Mouse (Mus musculus): ENCODE measurements around the gene Vps29. TPM values are rescaled to one million over a fixed set of nuclear protein-coding genes. Genes with fewer than 3 reads are reported as not detected.
A peak's percentile ranks its signal among the peaks of the same experiment; 100 is the strongest.

The Vps29 gene
- polyA plus RNA-seq, 3 experiments from 2014 or later, result 206 to 295 (median 210) TPM

DNA sequence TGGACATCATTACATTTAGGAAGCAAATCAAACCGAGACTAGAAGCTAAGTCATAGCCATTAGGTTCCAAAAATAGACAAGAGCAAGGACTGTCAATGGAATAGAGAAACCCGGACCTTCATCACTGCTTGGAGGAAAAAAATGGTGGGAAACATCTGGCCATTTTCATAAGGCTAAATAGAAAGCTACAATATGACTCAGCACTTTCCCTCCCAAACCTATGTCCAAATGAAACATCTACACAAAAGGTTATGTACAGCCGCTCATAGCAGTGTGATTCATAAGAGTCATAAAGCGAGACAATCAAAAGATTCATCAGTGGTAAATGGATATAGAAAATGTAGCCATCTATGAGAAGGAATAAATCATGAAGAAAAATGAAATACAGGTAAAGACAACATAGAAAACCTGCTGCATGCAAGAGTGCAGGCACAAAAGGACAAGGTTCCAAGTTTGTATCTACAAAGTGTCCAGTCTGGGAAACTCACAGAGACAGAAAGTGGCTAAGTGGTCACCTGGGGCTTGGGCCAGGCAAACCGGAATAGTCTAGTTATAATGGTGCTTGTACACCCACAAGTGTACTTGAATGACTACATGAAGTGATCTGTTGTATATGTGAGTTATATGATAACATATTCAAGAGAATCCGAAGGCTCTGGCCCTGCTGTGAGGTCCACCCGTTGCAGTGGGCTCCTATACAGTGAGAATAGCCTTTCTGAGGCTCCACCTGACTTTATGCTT, 17.4 kb upstream of the Vps29 start:
- ATAC-seq, result no peak

DNA sequence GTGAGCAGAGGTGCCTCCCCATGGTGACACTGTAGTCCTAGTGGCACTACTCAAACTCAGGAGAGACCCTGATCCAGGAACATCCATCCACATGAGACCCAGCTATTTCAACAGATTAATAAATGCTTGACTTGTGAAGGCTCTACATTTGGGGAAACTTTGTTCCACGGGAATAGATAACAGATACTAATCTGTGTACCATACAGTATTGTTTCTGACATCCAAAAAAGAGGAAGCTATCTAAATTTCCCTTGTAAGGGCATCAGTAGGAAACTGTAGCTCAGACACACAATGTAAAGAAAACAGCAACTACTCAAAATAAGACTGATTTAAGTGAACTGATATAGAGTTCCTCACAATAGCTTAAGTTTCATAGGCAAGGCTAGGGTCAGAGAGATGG, 11.3 kb upstream of the Vps29 start:
- no peak for ATAC-seq

DNA sequence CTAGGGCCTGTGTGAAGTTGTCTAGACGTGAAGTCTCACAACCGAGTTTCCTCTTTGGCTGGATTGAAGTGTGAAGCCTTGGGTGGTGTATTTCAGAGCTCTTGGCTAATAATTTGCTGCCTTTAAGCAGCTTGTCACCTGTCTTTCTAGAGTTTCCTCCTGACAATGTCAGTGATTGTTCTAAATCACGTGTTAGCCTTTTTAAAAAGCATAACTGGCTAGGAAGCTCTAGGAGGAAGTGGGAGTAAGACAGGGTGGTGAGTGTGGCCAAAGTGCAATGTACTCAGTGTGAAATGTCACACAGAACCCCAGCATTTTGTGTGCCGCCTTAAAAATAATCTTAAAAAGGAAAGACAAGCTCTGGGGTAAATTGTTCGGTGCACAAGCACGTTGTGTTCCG, 10.4 kb upstream of the Vps29 start:
- no peak for ATAC-seq

DNA sequence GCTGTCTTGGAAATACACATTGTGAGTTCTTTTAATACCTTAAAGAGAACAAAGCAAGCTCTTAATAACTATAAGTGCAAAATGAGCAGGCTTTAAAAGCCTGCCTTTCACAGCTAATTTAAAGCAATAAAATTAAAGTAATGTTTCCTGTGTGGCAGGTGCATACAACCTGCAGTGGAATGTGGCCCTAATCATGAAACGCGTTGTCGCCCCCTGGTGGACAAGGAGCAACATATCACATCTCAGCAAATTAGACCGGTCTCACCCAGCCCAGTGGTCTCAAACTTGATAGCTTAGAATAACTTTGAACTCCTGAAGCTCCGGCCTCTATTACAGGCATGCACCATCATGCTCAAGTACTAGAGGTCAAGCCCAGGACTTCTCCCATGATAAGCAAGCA, 9.9 kb upstream of the Vps29 start:
- peak; percentile 50 for ATAC-seq

DNA sequence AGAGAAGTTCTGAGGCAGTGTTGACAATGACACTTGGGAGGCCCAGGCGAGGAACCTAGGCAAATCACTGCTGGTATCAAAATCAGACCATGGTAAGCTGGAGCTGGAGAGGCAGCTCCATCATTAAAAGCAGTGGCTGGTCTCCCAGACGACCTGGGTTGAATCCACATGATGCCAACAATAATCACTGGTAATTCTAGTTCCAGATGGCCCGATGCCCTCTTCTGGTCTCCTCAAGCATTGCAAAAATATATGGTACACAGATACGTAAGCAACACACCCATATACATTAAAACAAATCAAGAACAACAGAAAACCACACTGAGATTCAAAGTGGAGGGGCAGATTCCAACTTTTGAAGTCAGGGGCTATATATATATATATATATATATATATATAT, 8.4 kb upstream of the Vps29 start:
- no peak for ATAC-seq

DNA sequence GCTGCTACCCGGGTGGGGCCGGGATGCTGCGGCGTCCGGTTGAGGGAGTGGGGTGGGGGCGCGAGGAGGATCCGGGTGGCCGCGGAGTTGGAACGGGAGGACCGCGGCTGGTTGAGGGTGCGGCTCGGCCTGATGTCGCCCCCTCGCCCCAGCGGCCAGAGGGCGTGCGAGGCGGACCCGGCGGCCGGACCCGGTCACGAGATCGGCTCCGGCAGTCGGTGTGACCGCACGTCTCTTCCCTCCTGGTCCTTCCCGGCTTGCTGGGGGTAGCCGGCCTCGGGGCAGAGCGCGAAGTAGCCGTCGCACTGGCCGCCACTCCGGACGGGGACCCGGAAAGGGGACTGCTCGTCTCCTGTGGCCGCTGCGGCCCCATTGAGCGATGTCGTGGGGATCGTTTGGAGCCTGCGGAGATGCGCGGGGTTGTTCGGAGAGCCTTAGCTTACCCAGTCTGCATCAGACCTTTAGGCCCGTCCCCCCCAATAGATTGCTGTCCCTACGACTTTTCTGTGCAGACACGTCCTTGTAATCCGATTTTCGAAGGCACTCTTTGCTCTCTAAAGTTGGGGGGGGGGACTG, 411 bp downstream of the Vps29 start:
- ATAC-seq, result no peak

DNA sequence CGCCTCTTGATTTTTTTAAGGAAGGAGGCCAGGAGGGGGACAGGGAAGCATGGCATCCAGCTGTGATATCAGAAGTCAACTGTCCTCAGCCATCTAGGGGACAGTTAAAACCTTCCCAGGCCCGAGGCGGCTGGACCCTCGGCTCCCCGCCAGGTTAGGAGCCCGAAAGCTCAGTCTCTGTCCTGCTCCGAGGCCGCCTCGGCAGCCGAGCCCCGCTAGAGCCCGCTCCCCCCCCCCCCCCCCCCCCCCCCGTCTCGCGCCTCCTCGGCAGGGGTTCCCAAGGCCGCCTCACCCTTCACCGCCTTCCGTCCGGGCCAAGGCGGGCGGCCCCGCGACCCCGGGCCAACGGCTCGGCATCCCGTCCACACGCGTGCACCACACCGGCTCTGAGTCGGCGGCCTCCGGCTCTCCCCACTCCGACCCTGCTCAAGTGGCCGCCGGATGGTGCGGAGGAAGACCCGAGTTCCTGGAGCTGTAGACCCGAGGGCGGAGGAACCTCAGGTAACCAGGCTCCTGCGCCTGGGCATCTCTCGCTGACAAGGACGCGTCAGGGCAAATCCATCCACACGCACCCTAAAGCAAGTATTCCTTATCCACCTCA, 17.5 kb downstream of the Vps29 start, which contains the start of gene Gpn3:
Gene Gpn3 (plus strand): TSS at position 286 of the 601 bp plus-strand sequence.
- peak; percentile 44 for ATAC-seq

DNA sequence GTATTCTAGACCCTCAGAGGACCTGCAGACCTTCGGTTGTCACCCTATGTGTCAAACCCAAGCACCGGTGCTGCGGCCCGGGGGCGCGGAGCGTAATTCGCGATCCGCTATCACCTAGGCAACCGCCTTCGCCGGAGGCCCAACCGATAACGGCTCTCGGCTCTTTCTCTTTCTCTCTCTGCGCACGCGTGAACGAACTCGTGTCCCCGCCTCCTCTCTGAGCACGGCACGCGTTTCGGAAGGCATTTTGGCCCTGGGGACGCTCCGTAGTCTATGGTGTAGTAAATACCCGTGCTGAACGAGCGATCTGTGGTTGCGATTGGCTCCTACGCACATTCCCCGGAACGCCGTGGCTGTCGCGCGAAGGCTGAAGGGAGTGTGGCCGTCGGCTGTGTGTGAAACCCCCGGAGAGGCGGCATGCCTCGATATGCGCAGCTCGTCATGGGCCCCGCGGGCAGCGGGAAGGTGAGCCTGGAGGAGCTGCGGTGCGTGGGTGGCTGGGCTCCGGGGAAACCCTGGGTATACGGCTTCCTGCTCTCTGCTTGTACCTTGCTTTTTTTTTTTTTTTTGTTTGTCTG, 18.1 kb downstream of the Vps29 start, which contains the start of gene Fam216a:
Gene Fam216a (minus strand): TSS at position 173 of the 578 bp plus-strand sequence.
- peak; percentile 85 for ATAC-seq

DNA sequence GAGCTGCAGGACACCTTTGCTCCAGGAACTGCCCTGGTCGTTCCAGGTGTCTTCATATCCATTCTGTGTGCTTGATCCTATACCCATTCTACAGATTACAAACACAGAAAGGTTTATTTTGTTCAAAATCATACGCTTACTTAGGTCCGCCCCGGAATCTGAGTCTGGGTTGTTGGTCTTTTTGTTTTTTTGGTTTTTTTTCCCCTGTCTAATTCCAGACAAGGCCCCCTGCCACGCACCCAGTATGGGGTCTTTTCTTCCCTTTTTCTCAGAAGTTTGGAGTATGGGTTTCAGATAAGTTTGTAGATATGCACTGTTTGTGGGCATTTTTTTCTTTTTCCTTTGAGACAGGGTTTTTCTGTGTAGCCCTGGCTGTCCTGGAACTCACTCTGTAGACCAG, 18.7 kb downstream of the Vps29 start:
- ATAC-seq, result no peak

DNA sequence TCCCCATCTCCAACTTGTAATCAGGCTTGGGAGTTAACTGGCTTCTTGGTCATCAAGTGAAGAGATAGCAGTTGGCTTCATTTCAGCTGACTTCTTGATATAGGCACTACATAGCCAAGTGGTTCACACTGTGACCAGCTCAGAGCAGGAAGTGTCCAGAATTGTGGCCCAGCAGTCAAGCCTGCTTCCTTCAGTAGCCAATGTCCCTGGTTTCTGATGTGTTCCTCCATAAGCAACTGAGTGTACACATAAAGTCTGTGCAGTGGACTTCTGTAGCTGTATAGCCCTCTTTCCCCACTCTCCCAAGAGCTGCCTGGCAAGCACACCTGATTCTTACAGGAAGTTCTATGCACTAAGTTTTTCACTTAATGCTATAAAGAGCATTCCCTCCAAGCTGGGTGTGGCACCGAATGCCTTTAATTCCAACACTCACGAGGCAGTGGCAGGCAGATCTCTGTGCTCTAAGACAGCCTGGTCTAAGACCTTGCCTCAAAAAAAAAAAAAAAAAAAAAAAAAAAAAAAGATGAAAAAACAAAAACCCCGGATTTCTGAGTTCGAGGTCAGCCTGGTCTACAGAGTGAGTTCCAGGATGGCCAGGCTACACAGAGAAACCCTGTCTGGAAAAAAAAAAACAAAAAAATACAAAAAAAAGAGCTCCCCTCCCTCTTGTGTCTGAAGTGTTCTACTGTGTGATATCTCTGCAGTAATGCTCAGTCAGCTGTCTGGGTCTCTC, 23.1 kb downstream of the Vps29 start:
- ATAC-seq, result no peak

DNA sequence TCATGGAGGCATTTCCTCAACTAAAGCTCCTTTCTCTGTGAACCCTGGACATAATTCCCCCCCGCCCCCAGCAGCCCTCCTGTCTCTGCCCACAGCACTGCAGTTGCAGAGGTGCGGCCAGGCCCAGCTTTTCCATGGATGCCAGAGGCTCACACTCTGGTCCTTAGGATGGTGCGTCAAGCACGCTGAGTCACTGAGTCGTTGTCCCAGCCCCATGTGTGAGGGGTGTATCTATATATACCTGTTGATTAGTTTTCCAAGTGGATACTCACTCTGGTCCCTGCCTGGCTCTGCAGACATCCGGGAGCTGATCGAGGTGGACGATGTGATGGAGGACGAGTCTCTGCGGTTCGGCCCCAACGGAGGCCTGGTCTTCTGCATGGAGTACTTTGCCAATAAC, 24.0 kb downstream of the Vps29 start:
- no peak for ATAC-seq

DNA sequence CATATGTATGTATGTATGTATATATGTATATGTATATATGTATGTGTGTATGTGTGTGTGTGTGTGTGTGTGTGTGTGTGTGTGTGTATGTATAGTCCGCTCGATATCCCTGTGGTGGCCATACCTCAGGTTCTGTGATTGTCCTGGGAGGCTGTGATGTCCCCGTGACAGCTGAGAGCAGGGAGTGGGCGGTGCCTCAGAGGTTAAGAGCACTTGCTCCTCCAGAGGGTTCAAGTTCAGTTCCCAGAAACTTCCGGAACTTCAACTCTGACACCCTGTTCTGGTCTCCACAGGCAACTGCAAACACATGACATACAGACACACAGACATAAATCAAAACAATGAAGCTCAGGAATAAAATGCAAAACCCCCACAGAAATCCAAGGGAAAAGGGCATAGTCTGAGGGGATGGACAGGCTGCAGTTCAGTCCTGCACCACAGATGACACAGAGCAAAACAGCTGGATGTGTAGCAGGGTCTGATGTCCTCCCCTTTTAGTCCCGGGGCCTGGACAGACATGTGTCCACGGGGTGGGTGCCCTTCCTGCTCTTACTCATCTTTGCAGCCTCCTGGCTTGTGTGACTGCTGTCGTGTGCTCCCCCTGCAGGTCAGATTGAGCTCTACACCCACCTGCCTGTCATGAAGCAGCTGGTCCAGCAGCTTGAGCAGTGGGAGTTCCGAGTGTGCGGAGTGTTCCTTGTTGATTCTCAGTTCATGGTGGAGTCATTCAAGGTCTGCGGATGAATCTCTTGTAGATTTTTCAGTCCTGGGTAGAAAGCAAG, 25.4 kb downstream of the Vps29 start:
- peak; percentile 73 for ATAC-seq

DNA sequence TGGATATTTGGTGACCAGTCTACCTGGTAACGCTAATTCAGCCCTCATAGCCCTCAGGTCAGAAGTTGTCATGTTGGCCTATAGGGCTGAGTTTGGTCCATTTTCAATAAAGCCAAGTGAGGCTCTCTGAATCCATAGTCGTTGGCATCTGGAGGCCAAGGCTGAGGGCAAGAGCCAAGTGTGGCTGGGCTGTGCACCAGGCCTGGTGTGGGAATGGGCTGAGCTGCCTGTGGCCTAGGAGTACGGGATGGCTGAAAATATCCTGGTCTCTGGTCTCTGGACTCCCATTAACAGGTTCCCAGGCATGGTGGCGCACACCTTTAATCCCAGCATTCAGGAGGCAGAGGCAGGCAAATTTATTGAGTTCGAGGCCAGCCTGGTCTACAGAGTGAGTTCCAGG, 35.8 kb downstream of the Vps29 start:
- no peak for ATAC-seq

DNA sequence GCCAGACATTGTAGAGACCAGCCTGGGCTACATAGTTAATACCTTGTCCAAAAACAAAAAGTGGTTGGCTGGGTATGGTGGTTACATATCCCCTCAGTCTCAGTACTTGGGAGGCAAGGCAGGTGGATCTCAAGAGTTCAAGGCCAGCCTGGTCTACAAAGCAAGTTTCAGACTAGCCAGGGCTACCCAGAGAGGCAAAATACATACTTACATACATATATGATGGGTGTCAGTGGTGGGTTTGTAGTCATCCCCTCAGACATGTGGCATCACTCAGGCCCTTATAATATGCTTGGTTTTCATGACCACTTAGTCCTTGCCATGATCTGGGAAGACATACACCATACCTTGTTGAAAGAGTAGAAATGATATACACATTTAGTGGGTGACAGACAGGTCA, 36.5 kb downstream of the Vps29 start:
- ATAC-seq, result no peak

DNA sequence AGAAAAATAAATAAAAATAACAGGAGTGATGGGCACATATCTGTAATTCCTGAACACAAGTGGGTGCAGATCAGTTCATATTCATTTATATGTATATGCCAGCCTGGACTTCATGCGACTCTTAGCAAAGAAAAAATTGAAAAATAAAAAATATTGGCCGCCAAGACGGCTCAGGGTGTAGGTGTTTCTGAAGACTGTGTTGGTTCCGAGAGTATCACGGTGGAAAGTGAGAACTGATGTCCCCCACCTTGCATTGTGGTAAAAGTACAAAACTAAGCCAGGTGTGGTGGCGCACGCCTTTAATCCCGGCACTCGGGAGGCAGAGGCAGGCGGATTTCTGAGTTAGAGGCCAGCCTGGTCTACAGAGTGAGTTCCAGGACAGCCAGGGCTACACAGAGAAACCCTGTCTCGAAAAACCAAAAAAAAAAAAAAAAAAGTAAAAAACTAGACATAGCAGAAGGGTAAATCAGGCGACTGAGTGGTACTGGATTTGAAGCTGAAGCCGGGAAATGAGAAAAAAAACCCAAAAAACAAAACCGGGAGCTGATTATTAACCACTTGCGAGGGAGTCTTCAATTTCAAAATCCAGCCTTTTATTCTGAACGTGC, 37.1 kb downstream of the Vps29 start:
- no peak for ATAC-seq

DNA sequence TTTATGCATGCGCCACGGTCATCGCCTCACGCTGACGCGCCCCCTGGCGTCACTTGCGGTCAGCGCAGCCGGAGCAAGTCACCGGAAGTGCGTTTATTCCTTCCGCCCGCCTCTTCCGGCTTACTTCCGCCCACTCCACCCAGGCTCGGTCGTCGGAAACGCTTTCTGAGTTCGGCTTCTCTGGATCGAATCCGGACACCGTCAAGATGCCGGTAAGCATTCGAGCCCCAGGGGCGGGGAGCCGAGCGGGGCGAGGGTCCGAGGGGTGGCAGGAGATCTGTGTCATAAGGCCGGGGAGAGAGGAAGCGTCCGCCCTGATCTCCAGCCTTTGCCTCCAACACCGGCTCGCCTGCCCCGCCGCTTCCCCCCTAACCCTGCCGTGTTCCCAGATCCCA, 37.6 kb downstream of the Vps29 start, which contains the start of gene Arpc3:
Gene Arpc3 (plus strand): TSS at position 93 of the 395 bp plus-strand sequence.
- ATAC-seq, result peak; percentile 86

DNA sequence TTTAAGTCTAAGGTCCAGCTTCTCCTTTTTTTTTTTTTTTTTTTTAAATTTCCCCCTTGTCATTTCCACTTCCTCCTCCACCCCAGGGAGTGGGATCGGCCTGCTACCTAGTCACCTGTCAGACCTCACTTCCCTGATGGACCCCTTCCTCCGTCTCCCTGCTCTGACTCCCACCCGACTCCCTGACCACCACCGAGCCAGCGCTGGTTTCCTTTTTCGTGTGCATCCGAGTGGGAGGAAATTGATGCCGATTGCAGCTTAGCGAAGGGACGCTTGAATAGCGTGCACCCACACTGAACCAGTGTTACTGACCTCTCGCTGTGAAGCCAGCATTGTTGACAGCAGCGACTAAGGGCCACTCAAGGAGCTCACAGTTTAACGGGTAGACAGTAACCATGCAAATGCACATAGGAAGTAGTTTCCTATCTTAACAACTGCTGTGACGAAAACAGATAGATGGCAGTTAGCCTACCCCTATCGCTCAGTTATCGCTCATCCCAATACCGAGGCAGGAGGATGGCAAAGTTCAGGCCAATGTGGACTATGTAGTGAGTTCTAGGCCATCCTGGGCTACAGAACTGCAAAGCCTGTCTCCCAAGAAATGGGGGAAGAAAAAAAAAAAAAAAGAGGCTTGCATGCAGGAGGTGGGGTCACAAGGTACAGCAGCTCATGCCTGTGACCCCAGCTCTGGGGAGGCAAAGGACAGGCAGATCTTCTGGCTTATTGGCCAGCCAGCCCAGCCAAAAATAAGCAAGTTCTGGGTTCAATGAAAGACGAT, 38.2 kb downstream of the Vps29 start:
- peak; percentile 26 for ATAC-seq

DNA sequence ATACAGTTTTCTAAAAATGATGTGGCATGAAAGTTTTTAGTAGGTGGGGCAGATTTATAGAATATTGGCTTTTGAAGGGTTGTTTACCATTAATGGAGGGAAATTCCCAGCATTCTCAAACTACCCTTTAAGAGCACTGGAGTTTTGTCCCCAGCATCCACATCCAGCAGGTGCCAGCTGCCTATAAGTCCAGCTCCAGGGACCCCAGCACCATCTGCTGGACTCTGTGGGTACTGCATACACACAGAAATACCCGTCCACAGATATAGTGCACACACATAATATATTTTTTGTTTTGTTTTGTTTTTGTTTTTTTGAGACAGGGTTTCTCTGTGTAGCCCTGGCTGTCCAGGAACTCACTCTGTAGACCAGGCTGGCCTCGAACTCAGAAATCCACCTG, 39.7 kb downstream of the Vps29 start:
- peak; percentile 40 for ATAC-seq

DNA sequence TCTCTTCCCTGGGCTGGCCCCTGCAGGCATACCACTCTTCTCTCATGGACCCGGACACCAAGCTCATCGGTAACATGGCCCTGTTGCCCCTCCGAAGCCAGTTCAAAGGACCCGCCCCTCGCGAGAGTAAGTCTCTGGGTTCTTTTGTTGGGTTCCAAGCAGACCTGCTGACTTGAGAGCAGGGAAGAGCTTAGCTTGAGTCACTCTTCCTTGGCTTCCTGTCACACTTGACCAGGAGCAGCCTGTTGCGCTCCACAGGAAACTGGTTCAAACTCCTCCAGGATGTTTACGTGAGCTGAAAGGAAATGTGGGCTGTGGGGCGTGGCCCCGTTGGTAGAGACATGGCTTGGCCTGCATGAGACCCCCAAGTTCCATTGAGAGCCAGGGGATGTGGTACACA, 42.6 kb downstream of the Vps29 start:
- no peak for ATAC-seq

DNA sequence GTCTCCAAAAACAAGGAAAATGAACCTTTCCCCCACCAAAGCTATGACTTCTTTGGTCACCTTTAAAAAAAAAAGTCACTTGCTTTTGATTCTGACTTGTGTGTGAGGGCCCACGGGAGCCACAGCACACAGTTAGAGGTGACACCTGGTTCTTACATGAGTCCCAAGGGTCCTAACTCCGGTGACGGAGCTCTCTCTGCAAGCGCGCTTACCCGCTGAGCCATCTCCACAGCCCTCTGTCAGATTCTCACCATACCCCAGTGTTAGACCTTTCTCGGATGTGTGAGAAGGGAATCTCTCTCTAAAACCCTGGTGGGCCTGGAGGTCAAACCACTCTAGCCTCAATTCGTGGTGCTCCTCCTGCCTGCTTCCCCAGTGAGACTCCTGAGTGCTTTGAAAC, 43.3 kb downstream of the Vps29 start:
- ATAC-seq, result no peak

DNA sequence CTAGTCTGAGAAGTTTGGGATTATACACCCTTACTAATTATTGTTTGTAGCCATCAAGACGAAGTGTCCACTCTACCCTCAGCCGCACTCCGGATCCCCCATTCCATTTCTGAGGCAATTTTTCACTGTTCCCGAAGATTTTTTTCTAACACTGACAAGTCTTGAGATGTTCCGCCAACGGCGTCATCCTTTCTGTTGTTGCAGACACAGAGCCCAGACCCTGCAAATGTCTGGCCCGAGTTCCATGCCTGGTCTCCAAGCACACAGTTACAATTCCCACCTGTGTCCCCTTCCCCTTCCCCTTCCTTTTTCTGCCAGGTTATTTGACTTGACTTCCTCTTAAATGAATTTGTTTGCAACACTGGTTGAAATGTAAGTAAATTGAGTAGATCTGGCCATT, 45.7 kb downstream of the Vps29 start:
- ATAC-seq, result no peak

Measured in inflammation-experienced regulatory T-cells, adult 6 months (primary cell).